Comparison of ENCODE assay signal across 22 mouse cellular contexts in genomic region chrX:143893180-143893579, GRCm38 (mm10). TPM values are rescaled to one million over a fixed set of nuclear protein-coding genes. Genes with fewer than 3 reads are reported as not detected.
"Had no signal": no experiment of that assay in that cellular context is flagged by ENCODE, and none has a peak within 500 bp of the region (broad histone marks: within the 10 kb centered on the region; RNA-seq: fewer than 3 reads in every experiment).

No protein-coding gene starts in this region.

- H3K9ac ChIP-seq: limb, embryonic 12.5 days; liver, embryonic 13.5 days; midbrain, embryonic 12.5 days had no signal

- H3K9me3 ChIP-seq: limb, embryonic 12.5 days; liver, embryonic 13.5 days; midbrain, embryonic 12.5 days had no signal

- H3K4me1 ChIP-seq: limb, embryonic 12.5 days; liver, embryonic 13.5 days; midbrain, embryonic 12.5 days had no signal

- ATAC-seq: intestine, postnatal 0 days had no signal

- H3K27me3 ChIP-seq: liver, embryonic 13.5 days had no signal

- H3K36me3 ChIP-seq: limb, embryonic 12.5 days; liver, embryonic 13.5 days; midbrain, embryonic 12.5 days had no signal

- H3K27ac ChIP-seq: kidney, postnatal 0 days; layer of hippocampus, adult 2 months; left cerebral cortex, adult 2 months; limb, embryonic 12.5 days; liver, embryonic 13.5 days; macrophage; midbrain, embryonic 12.5 days; stomach, postnatal 0 days had no signal

- DNase-seq: kidney, adult 2 months; kidney, postnatal 25 days; layer of hippocampus, adult 9-11 months; layer of hippocampus, postnatal 36 days; liver; liver, embryonic 13.5 days; lung, postnatal 10 days; right cerebral cortex, adult 18-20 months; right cerebral cortex, postnatal 14 days; right cerebral cortex, postnatal 4 days; thymus, adult 2 months; thymus, postnatal 14 days; thymus, postnatal 4 days had no signal

- H3K4me2 ChIP-seq: limb, embryonic 12.5 days; liver, embryonic 13.5 days; midbrain, embryonic 12.5 days had no signal

- H3K4me3 ChIP-seq: layer of hippocampus, adult 2 months; left cerebral cortex, adult 2 months; limb, embryonic 12.5 days; liver, embryonic 13.5 days; midbrain, embryonic 12.5 days had no signal

RNA-seq across cellular contexts. Expression of gene Dcx, which starts 39.9 kb away (rescaled TPM):
- total RNA-seq: megakaryocyte, adult 5-6 weeks had no signal
- polyA plus RNA-seq: macrophage had no signal
